Mouse (Mus musculus) liver, adult 2 months (tissue): ENCODE results near the gene Cpeb3. TPM values are rescaled to one million over a fixed set of nuclear protein-coding genes. Genes with fewer than 3 reads are reported as not detected.

Source experiments
- DNase-seq: peaks from one replicate; pipeline ENCODE4 v3.0.0-alpha.2; 2011; ENCODE audit warnings: low read depth, low spot score; ENCODE audit errors: extremely low read depth
- H3K27ac ChIP-seq: fragments of 200-500 bp; replicated peaks from 2 replicates; pipeline ENCODE4 v1.5.1; 2012; ENCODE audit warnings: low read depth, mild to moderate bottlenecking, control low read depth, inconsistent platforms, low read length; ENCODE audit not compliant: insufficient read depth
- H3K27me3 ChIP-seq: fragments of 200-500 bp; 2 replicates; pipeline ENCODE4 v1.6.1; 2012; ENCODE audit warnings: mild to moderate bottlenecking, moderate library complexity, low read length, inconsistent platforms; ENCODE audit not compliant: control insufficient read depth, insufficient read depth
- H3K36me3 ChIP-seq: fragments of 200-500 bp; 2 replicates; pipeline ENCODE4 v1.6.1; 2012; ENCODE audit warnings: low read length, inconsistent platforms; ENCODE audit not compliant: control insufficient read depth, insufficient read depth
- H3K4me1 ChIP-seq: fragments of 200-500 bp; 2 replicates; pipeline ENCODE4 v1.6.1; 2011; ENCODE audit warnings: low read length; ENCODE audit not compliant: control insufficient read depth, insufficient read depth
- H3K4me3 ChIP-seq: fragments of 200-500 bp; 2 replicates; pipeline ENCODE4 v1.5.1; 2011; ENCODE audit warnings: low read depth, mild to moderate bottlenecking, control low read depth, low read length, moderate library complexity; ENCODE audit not compliant: insufficient read depth
- H3K79me2 ChIP-seq: fragments of 200-500 bp; 2 replicates; pipeline ENCODE4 v1.6.1; 2012; ENCODE audit warnings: inconsistent platforms, mild to moderate bottlenecking, low read length, moderate library complexity; ENCODE audit not compliant: control insufficient read depth, insufficient read depth
- H3K9ac ChIP-seq: fragments of 200-500 bp; 2 replicates; pipeline ENCODE4 v1.6.1; 2012; ENCODE audit warnings: low read depth, mild to moderate bottlenecking, control low read depth, inconsistent platforms, low read length
- CTCF ChIP-seq: fragments of 200-500 bp; IDR thresholded peaks from 2 replicates; pipeline ENCODE4 v1.5.1; 2011; ENCODE audit warnings: low read depth, low read length, control low read depth
- POLR2A ChIP-seq: fragments of 200-500 bp; IDR thresholded peaks from 2 replicates; pipeline ENCODE4 v1.6.1; 2011; ENCODE audit warnings: low read length, control low read depth; ENCODE audit not compliant: insufficient read depth; ENCODE audit errors: extremely low read depth
- WGBS: fragments of 180-500 bp; shearing (Covaris S2); methylation state at CpG from one replicate; pipeline ENCODE4 v1.1.7; 2018; 5-methylcytosine and 5-hydroxymethylcytosine counted together
- polyA plus RNA-seq: library from polyadenylated mRNA; depleted of rRNA; stranded (reverse); fragments of >200 nt; gene quantifications from 2 replicates; pipeline ENCODE4 v1.2.3, GENCODE M21; 2012; rRNA removed
- total RNA-seq: library from RNA; depleted of rRNA; stranded (reverse); fragments of >200 nt; gene quantifications from 2 replicates; pipeline ENCODE4 v1.2.3, GENCODE M21; 2014; rRNA removed

Cpeb3 gene
- total and polyA plus RNA-seq, 2 experiments = 4.3 to 6.4 TPM

GRCm38 (mm10) chr19:37018411-37018810 lies 190.0 kb downstream of the Cpeb3 start:
- H3K36me3 ChIP-seq = no peaks in the 10 kb centered on the region
- H3K9ac ChIP-seq = no peak overlapping the region
- H3K4me1 ChIP-seq = no peaks in the 10 kb centered on the region
- peak; percentile 22 for DNase-seq
- 17% methylated on average over 26 of the region's 26 CpGs for WGBS
- H3K27ac ChIP-seq = no peak overlapping the region
- H3K4me3 ChIP-seq = peak overlapping the region; percentile 40
- no peak for TF ChIP-seq CTCF
- TF ChIP-seq POLR2A = no peak
- H3K27me3 ChIP-seq = no peaks in the 10 kb centered on the region
- H3K79me2 ChIP-seq = no peaks in the 10 kb centered on the region

- Histone ChIP-seq H3K4me3 (no peak overlapping the region), H3K27me3 (no peaks in the 10 kb centered on the region)
- 96% methylated on average over 6 of the region's 6 CpGs for WGBS
These were observed 191.5 kb downstream of the Cpeb3 start for GRCm38 (mm10) chr19:37016890-37017289.

GRCm38 (mm10) chr19:37014173-37014939 lies 194.0 kb downstream of the Cpeb3 start:
- Histone ChIP-seq H3K4me1 (no peaks in the 10 kb centered on the region), H3K36me3 (peaks cover 30% of the 10 kb centered on the region), H3K4me3 (no peak overlapping the region), H3K79me2 (no peaks in the 10 kb centered on the region; the same call in 1 of the 2 replicates), H3K27me3 (no peaks in the 10 kb centered on the region), H3K27ac (no peak overlapping the region), H3K9ac (no peak overlapping the region)
- WGBS = 92% methylated on average over 8 of the region's 8 CpGs
- no peak for DNase-seq
- TF ChIP-seq POLR2A (no peak), CTCF (no peak)

More at GRCm38 (mm10) chr19:37016890-37017289, 191.5 kb downstream of the Cpeb3 start:
- no peaks in the 10 kb centered on the region for H3K4me1 ChIP-seq
- H3K9ac ChIP-seq = no peak overlapping the region
- TF ChIP-seq POLR2A (no peak), CTCF (no peak)
- no peak overlapping the region for H3K27ac ChIP-seq
- no peak for DNase-seq
- peaks cover 12% of the 10 kb centered on the region for H3K36me3 ChIP-seq
- H3K79me2 ChIP-seq = no peaks in the 10 kb centered on the region

- H3K9ac ChIP-seq = no peak overlapping the region
- WGBS = 93% methylated on average over 6 of the region's 6 CpGs
- H3K4me1 ChIP-seq = no peaks in the 10 kb centered on the region
- no peak overlapping the region for H3K27ac ChIP-seq
- TF ChIP-seq POLR2A (no peak), CTCF (no peak)
- no peaks in the 10 kb centered on the region; the same call in 1 of the 2 replicates for H3K79me2 ChIP-seq
- peaks cover 37% of the 10 kb centered on the region for H3K36me3 ChIP-seq
- no peak overlapping the region for H3K4me3 ChIP-seq
- DNase-seq = no peak
- H3K27me3 ChIP-seq = no peaks in the 10 kb centered on the region
These were observed 194.9 kb downstream of the Cpeb3 start for GRCm38 (mm10) chr19:37013461-37013860.

DNA sequence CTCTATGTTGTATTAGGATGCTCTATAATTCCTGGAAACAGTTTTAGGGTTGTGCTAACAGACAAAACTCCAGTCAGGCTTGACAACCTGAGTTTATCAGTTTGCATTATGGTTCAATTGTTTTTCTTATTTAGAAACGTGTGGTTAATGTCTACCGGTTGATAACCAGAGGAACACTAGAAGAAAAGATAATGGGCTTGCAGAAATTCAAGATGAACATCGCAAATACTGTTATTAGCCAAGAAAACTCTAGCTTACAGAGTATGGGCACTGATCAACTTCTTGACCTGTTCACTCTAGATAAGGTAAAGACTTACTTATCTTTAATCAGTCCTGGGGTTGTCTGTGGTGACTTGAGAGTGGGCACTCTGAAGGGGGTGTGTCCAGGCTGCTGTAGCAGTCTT lies 198.5 kb downstream of the Cpeb3 start:
- H3K79me2 ChIP-seq = no peaks in the 10 kb centered on the region; the same call in 1 of the 2 replicates
- DNase-seq = no peak
- H3K4me1 ChIP-seq = no peaks in the 10 kb centered on the region
- 88% methylated on average over 3 of the region's 3 CpGs for WGBS
- no peaks in the 10 kb centered on the region for H3K27me3 ChIP-seq
- H3K36me3 ChIP-seq = peaks cover 55% of the 10 kb centered on the region
- H3K4me3 ChIP-seq = no peak overlapping the region
- TF ChIP-seq CTCF = no peak
- no peak for TF ChIP-seq POLR2A
- no peak overlapping the region for H3K9ac ChIP-seq
- no peak overlapping the region for H3K27ac ChIP-seq

DNA sequence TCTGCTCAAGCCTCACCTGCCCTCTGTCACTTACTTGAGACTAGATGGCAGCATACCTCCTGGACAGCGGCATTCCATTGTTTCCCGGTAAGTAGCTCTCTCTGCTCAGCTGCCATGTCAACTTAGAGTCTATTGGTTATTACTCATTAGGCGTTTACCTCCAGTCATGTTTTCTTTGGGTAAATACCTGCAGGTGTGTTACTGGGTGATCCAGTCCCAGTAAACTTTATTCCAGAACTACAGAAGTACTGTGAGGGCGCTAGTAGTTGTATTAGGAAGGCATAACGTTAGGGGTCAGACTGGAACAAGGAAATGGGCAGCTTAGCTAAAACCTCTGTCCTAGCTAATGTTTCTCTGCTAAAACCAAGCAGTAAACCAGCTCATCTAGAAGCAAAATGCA lies 203.8 kb downstream of the Cpeb3 start:
- Histone ChIP-seq H3K9ac (no peak overlapping the region), H3K27me3 (no peaks in the 10 kb centered on the region), H3K27ac (no peak overlapping the region), H3K36me3 (peaks cover 67% of the 10 kb centered on the region), H3K79me2 (no peaks in the 10 kb centered on the region; the same call in 1 of the 2 replicates), H3K4me1 (no peaks in the 10 kb centered on the region), H3K4me3 (no peak overlapping the region)
- 90% methylated on average over 5 of the region's 5 CpGs for whole genome bisulfite sequencing
- DNase-seq = no peak
- TF ChIP-seq CTCF = no peak
- no peak for TF ChIP-seq POLR2A

Other genes with a start within 250 kb of the Cpeb3 start
- gene March5, start 1.1 kb downstream of the Cpeb3 start, total RNA-seq = 84.0 and 93.1 TPM in 2 replicates
- gene March5, start 1.1 kb downstream of the Cpeb3 start, polyA plus RNA-seq = 33.8 and 38.5 TPM in 2 replicates
- 35.3 and 39.9 TPM in 2 replicates for gene Ide, start 129.3 kb upstream of the Cpeb3 start, total RNA-seq
- 18.4 and 21.8 TPM in 2 replicates for gene Ide, start 129.3 kb upstream of the Cpeb3 start, polyA plus RNA-seq
- gene Kif11, start 167.8 kb upstream of the Cpeb3 start, total RNA-seq = 0.55 and 1.7 TPM in 2 replicates
- gene Kif11, start 167.8 kb upstream of the Cpeb3 start, polyA plus RNA-seq = 0.11 and 0.19 TPM in 2 replicates
- gene Hhex, start 226.2 kb upstream of the Cpeb3 start, total RNA-seq = 15.9 and 28.4 TPM in 2 replicates
- 73.0 and 107 TPM in 2 replicates for gene Hhex, start 226.2 kb upstream of the Cpeb3 start, polyA plus RNA-seq